Mouse (Mus musculus): ENCODE measurements at regions not wholly inside any gene's neighbourhood (a gene's known extent, or its start where the extent isn't known, plus 50 kb on each side); places are given as distances from the start of the nearest gene placed in this dataset.

GRCm38 (mm10) chr5:138915496-138915895 is 81.7 kb downstream of the Pdgfa start:
- Histone ChIP-seq H3K4me2 (no peak overlapping the region), H3K9ac (no peak overlapping the region), H3K4me3 (ENCODE audit: low read depth, low read length) (no peak overlapping the region), H3K27ac (ENCODE audit: low read depth) (no peak overlapping the region), H3K36me3 (ENCODE audit: insufficient read depth) (no peaks in the 10 kb centered on the region), H3K27me3 (ENCODE audit: insufficient read depth, low read length) (no peaks in the 10 kb centered on the region), H3K9me3 (ENCODE audit: low read depth, low read length) (no peaks in the 10 kb centered on the region), H3K4me1 (ENCODE audit: insufficient read depth) (0 out of 2 replicates have a peak, but pooled peaks cover 4% of the 10 kb centered on the region)
- 77% methylated on average over 4 of the region's 4 CpGs for WGBS
- DNase-seq (no peak), ATAC-seq (ENCODE audit: insufficient read depth) (no peak)
- no peak for TF ChIP-seq CTCF (IDR thresholded peaks at IDR 0.05; ENCODE audit: low read depth)

GRCm38 (mm10) chr5:138920156-138920845 is 76.9 kb downstream of the Pdgfa start:
- no peak overlapping the region for H3K4me3 ChIP-seq (ENCODE audit: low read depth, low read length)
- TF ChIP-seq CTCF (IDR thresholded peaks at IDR 0.05; ENCODE audit: low read depth) = no peak
- H3K9me3 ChIP-seq (ENCODE audit: low read depth, low read length) = no peaks in the 10 kb centered on the region
- no peaks in the 10 kb centered on the region for H3K4me1 ChIP-seq (ENCODE audit: insufficient read depth)
- peak; percentile 55 for DNase-seq
- no peaks in the 10 kb centered on the region for H3K36me3 ChIP-seq (ENCODE audit: insufficient read depth)
- WGBS = 53% methylated on average over 7 of the region's 7 CpGs
- no peak overlapping the region for H3K9ac ChIP-seq
- peak; percentile 60; the same call in 1 of the 2 replicates for ATAC-seq (ENCODE audit: insufficient read depth)
- H3K4me2 ChIP-seq = no peak overlapping the region
- H3K27ac ChIP-seq (ENCODE audit: low read depth) = no peak overlapping the region
- H3K27me3 ChIP-seq (ENCODE audit: insufficient read depth, low read length) = no peaks in the 10 kb centered on the region

- Histone ChIP-seq H3K4me1 (ENCODE audit: insufficient read depth) (no peaks in the 10 kb centered on the region), H3K4me3 (ENCODE audit: low read depth, low read length) (no peak overlapping the region), H3K27me3 (ENCODE audit: insufficient read depth, low read length) (no peaks in the 10 kb centered on the region), H3K9me3 (ENCODE audit: low read depth, low read length) (no peaks in the 10 kb centered on the region), H3K27ac (ENCODE audit: low read depth) (no peak overlapping the region), H3K9ac (no peak overlapping the region), H3K36me3 (ENCODE audit: insufficient read depth) (no peaks in the 10 kb centered on the region), H3K4me2 (no peak overlapping the region)
- no peak for ATAC-seq (ENCODE audit: insufficient read depth)
- no peak for TF ChIP-seq CTCF (IDR thresholded peaks at IDR 0.05; ENCODE audit: low read depth)
- peak; percentile 30 for DNase-seq
- WGBS = 35% methylated on average over 3 of the region's 3 CpGs
These were observed 75.1 kb downstream of the Pdgfa start for GRCm38 (mm10) chr5:138922116-138922515.
